Mouse (Mus musculus): ENCODE data around the gene Myof. TPM values are rescaled to one million over a fixed set of nuclear protein-coding genes. Genes with fewer than 3 reads are reported as not detected.

Myof gene
- total and polyA plus RNA-seq, 3 experiments: 0.30 to 4.1 (median 0.59) TPM

DNA sequence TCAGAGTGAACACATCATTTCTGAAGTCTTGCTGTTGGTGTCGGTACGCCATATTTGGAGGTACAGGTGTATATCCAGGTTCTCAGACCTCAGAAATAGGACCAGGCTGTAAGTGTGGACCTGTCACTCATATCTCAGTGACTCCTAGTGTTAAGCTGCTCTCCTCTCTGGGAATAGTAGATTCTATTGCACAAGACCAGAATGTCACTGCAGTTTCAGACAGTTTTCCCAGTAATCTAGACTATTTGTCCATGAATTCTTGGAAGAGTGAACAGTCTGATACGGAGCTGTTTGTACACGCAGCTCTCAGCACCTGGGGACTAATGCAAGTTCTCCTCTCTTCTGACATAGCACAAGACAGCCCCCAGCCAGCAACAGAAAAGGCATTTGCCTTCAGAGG, 42.4 kb downstream of the Myof start:
- TF ChIP-seq HCFC1 (IDR thresholded peaks at IDR 0.05; ENCODE audit: low read depth, low read length): no peak
- no peak for TF ChIP-seq POLR2A (IDR thresholded peaks at IDR 0.05; ENCODE audit: low read depth, low read length)
- TF ChIP-seq NELFE (IDR thresholded peaks at IDR 0.05; ENCODE audit: low read depth, low read length): no peak
- TF ChIP-seq MAX (IDR thresholded peaks at IDR 0.05; ENCODE audit: low read length): no peak
- no peak for TF ChIP-seq MEF2A (IDR thresholded peaks at IDR 0.05; ENCODE audit: borderline replicate concordance, low read depth, low read length)
- no peak for TF ChIP-seq RAD21 (IDR thresholded peaks at IDR 0.05; ENCODE audit: low read depth, low read length)
- H3K27me3 ChIP-seq (replicated peaks): no peaks in the 10 kb centered on the region
- DNase-seq (ENCODE audit: extremely low read depth): no peak
- peaks cover 3 to 28% of the 10 kb centered on the region in 2 experiments; a peak in 3 of 4 replicates for H3K4me1 ChIP-seq (ENCODE audit: control insufficient read depth in 1 of 2, insufficient read depth in 2 of 2)
- no peaks in the 10 kb centered on the region for H3K79me2 ChIP-seq (replicated peaks; ENCODE audit: control insufficient read depth, extremely low read depth, insufficient read depth, poor library complexity, severe bottlenecking)
- H3K9ac ChIP-seq (ENCODE audit: insufficient read depth, low read depth): no peak overlapping the region
- H3K4me2 ChIP-seq (ENCODE audit: insufficient read depth, low read depth, poor library complexity, severe bottlenecking): no peak overlapping the region
- H3K36me3 ChIP-seq (replicated peaks in 1 of 2; ENCODE audit: control insufficient read depth in 1 of 2, insufficient read depth in 1 of 2, low read length in 1 of 2): no peaks in the 10 kb centered on the region
- dilution Hi-C loops (cut with MboI; ENCODE audit: extremely low pct_ligation_motif_present, extremely low pct_unique_long_range_greater_than_20kb, low sequenced_read_pairs): no loop called here
- H3K9me3 ChIP-seq (replicated peaks; ENCODE audit: low read length): peaks cover 4% of the 10 kb centered on the region
- no peak overlapping the region for H3K4me3 ChIP-seq (replicated peaks in 1 of 3; ENCODE audit: low read depth in 2 of 3, low read length in 2 of 3, poor library complexity in 1 of 3)
- in situ Hi-C loops (cut with MboI; ENCODE audit: low pct_ligation_motif_present, low pct_unique_long_range_greater_than_20kb, low sequenced_read_pairs): no loop called here
- no peak overlapping the region for H3K27ac ChIP-seq (ENCODE audit: insufficient read depth, low read depth)

DNA sequence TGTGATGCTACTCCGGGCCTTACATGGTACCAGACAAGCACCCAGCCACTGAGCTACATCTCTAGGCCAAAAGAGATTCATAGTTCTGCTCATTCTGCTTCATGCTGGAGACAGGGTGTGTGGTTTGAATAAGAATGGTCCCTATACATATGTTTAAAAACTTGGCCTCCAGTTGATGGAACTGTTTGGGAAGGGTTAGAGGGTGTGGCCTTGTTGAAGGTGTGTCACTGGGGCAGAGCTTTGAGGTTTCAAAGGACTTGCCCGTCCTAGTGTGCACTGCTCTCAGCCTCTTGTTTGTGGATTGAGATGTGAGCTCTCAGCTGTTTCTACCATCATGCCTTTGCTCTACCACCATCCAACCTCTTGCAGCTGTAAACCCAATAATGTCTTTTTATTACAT, 43.4 kb downstream of the Myof start:
- no peak overlapping the region for H3K4me3 ChIP-seq (replicated peaks in 1 of 3; ENCODE audit: low read depth in 2 of 3, low read length in 2 of 3, poor library complexity in 1 of 3)
- peaks cover 3 to 21% of the 10 kb centered on the region in 2 experiments; a peak in 3 of 4 replicates for H3K4me1 ChIP-seq (ENCODE audit: control insufficient read depth in 1 of 2, insufficient read depth in 2 of 2)
- H3K9me3 ChIP-seq (replicated peaks; ENCODE audit: low read length): peaks cover 4% of the 10 kb centered on the region
- no peaks in the 10 kb centered on the region for H3K79me2 ChIP-seq (replicated peaks; ENCODE audit: control insufficient read depth, extremely low read depth, insufficient read depth, poor library complexity, severe bottlenecking)
- H3K4me2 ChIP-seq (ENCODE audit: insufficient read depth, low read depth, poor library complexity, severe bottlenecking): no peak overlapping the region
- dilution Hi-C loops (cut with MboI; ENCODE audit: extremely low pct_ligation_motif_present, extremely low pct_unique_long_range_greater_than_20kb, low sequenced_read_pairs) (no loop called here), in situ Hi-C loops (cut with MboI; ENCODE audit: low pct_ligation_motif_present, low pct_unique_long_range_greater_than_20kb, low sequenced_read_pairs) (no loop called here)
- no peak overlapping the region for H3K27ac ChIP-seq (ENCODE audit: insufficient read depth, low read depth)
- TF ChIP-seq EP300 (IDR thresholded peaks at IDR 0.05; ENCODE audit: low read length) (no peak), USF1 (IDR thresholded peaks at IDR 0.05; ENCODE audit: low read depth, low read length) (no peak), ZMIZ1 (IDR thresholded peaks at IDR 0.05; ENCODE audit: low read depth, low read length) (no peak), RCOR1 (conservative IDR thresholded peaks at IDR 0.05; ENCODE audit: low read depth, low read length) (no peak), TBP (conservative IDR thresholded peaks at IDR 0.05; ENCODE audit: low read depth, low read length) (no peak), SIN3A (IDR thresholded peaks at IDR 0.05; ENCODE audit: low read length) (no peak), CTCF (conservative IDR thresholded peaks at IDR 0.05 in 1 of 2, IDR thresholded peaks at IDR 0.05 in 1 of 2; ENCODE audit: low read depth in 2 of 2, low read length in 2 of 2) (no peak), MYC (IDR thresholded peaks at IDR 0.05; ENCODE audit: low read depth, low read length) (no peak), CHD2 (IDR thresholded peaks at IDR 0.05; ENCODE audit: low read length) (no peak), JUN (IDR thresholded peaks at IDR 0.05; ENCODE audit: insufficient read depth, low read depth, low read length) (no peak), CHD1 (IDR thresholded peaks at IDR 0.05; ENCODE audit: low read depth, low read length) (no peak), RAD21 (IDR thresholded peaks at IDR 0.05; ENCODE audit: low read depth, low read length) (no peak), MXI1 (IDR thresholded peaks at IDR 0.05; ENCODE audit: low read depth, low read length) (no peak), BHLHE40 (IDR thresholded peaks at IDR 0.05; ENCODE audit: low read depth, low read length) (no peak), MAFK (IDR thresholded peaks at IDR 0.05; ENCODE audit: insufficient replicate concordance, low read length) (no peak)
- DNase-seq (ENCODE audit: extremely low read depth): no peak
- no peaks in the 10 kb centered on the region for H3K36me3 ChIP-seq (replicated peaks in 1 of 2; ENCODE audit: control insufficient read depth in 1 of 2, insufficient read depth in 1 of 2, low read length in 1 of 2)
- H3K27me3 ChIP-seq (replicated peaks): no peaks in the 10 kb centered on the region
- no peak overlapping the region for H3K9ac ChIP-seq (ENCODE audit: insufficient read depth, low read depth)

Data from CH12.LX (cell line).